Mouse (Mus musculus) c-Kit-positive CD71-positive TER-119-negative erythroid progenitor cells, embryonic 14.5 days (primary cell): ENCODE measurements around the gene Mapkapk3.

Experiments used
- DNase-seq: peaks from one replicate; pipeline ENCODE4 v3.0.0-alpha.2; 2013; ENCODE audit warnings: low read depth

Gene Mapkapk3

GRCm38 (mm10) chr9:107263912-107264311, 25.8 kb downstream of the Mapkapk3 start:
- DNase-seq = no peak

GRCm38 (mm10) chr9:107262375-107262774, 27.3 kb downstream of the Mapkapk3 start:
- DNase-seq = no peak

GRCm38 (mm10) chr9:107261792-107262191, 27.9 kb downstream of the Mapkapk3 start:
- no peak for DNase-seq

- DNase-seq = no peak
These were observed 28.8 kb downstream of the Mapkapk3 start for GRCm38 (mm10) chr9:107260836-107261235.

GRCm38 (mm10) chr9:107260429-107260828, 29.2 kb downstream of the Mapkapk3 start:
- DNase-seq = no peak

- DNase-seq = no peak
These were observed 30.1 kb downstream of the Mapkapk3 start for GRCm38 (mm10) chr9:107259571-107259970.

GRCm38 (mm10) chr9:107255596-107255995, 34.1 kb downstream of the Mapkapk3 start:
- no peak for DNase-seq

GRCm38 (mm10) chr9:107254925-107255324, 34.8 kb downstream of the Mapkapk3 start:
- DNase-seq = no peak

- no peak for DNase-seq
These were observed 35.2 kb downstream of the Mapkapk3 start for GRCm38 (mm10) chr9:107254476-107254875.

GRCm38 (mm10) chr9:107252164-107252563, 37.5 kb downstream of the Mapkapk3 start:
- no peak for DNase-seq

GRCm38 (mm10) chr9:107250416-107251337, 39.0 kb downstream of the Mapkapk3 start:
- no peak for DNase-seq

- DNase-seq = no peak
These were observed 40.5 kb downstream of the Mapkapk3 start for GRCm38 (mm10) chr9:107249154-107249553.

- peak; percentile 20 for DNase-seq
These were observed 43.5 kb downstream of the Mapkapk3 start for GRCm38 (mm10) chr9:107246170-107246569.

- no peak for DNase-seq
These were observed 44.4 kb downstream of the Mapkapk3 start for GRCm38 (mm10) chr9:107245311-107245710.

GRCm38 (mm10) chr9:107236151-107236550, 53.5 kb downstream of the Mapkapk3 start:
- no peak for DNase-seq

GRCm38 (mm10) chr9:107235261-107235660, 54.4 kb downstream of the Mapkapk3 start:
- DNase-seq = no peak

- no peak for DNase-seq
These were observed 57.5 kb downstream of the Mapkapk3 start for GRCm38 (mm10) chr9:107232140-107232539.

GRCm38 (mm10) chr9:107231539-107232139, 58.0 kb downstream of the Mapkapk3 start, which contains the start of gene Dock3:
Gene Dock3 (minus strand): TSS chr9:107231909.
- DNase-seq = peak; percentile 7

GRCm38 (mm10) chr9:107230991-107231538, 58.6 kb downstream of the Mapkapk3 start:
- DNase-seq = no peak

GRCm38 (mm10) chr9:107224597-107224996, 65.1 kb downstream of the Mapkapk3 start:
- DNase-seq = no peak
